Mouse (Mus musculus) megakaryocyte, embryonic 14.5 days (primary cell): ENCODE measurements at regions not wholly inside any gene's neighbourhood (a gene's known extent, or its start where the extent isn't known, plus 50 kb on each side); places are given as distances from the start of the nearest gene placed in this dataset.

Experiments used
- H3K27me3 ChIP-seq: replicated peaks from 2 replicates; pipeline ENCODE3; 2012; ENCODE audit warnings: inconsistent platforms
- H3K36me3 ChIP-seq: replicated peaks from 2 replicates; pipeline ENCODE3; 2012; ENCODE audit warnings: low read length, inconsistent platforms, mixed read lengths
- H3K4me1 ChIP-seq: 2 replicates; pipeline ENCODE4 v1.6.1; 2012; ENCODE audit warnings: inconsistent platforms
- H3K4me3 ChIP-seq: replicated peaks from 2 replicates; pipeline ENCODE3; 2012; ENCODE audit warnings: moderate library complexity, mild to moderate bottlenecking, inconsistent platforms
- H3K9me3 ChIP-seq: 2 replicates; pipeline ENCODE4 v1.6.1; 2012; ENCODE audit warnings: inconsistent platforms
- FLI1 ChIP-seq: IDR thresholded peaks from 2 replicates; pipeline ENCODE4 v1.6.1; 2012; ENCODE audit warnings: low read length, inconsistent platforms, mixed read lengths
- GATA1 ChIP-seq: IDR thresholded peaks from 3 replicates; pipeline ENCODE4 v1.6.1; 2012; ENCODE audit warnings: mixed read lengths, low read length, inconsistent platforms, borderline replicate concordance

DNA sequence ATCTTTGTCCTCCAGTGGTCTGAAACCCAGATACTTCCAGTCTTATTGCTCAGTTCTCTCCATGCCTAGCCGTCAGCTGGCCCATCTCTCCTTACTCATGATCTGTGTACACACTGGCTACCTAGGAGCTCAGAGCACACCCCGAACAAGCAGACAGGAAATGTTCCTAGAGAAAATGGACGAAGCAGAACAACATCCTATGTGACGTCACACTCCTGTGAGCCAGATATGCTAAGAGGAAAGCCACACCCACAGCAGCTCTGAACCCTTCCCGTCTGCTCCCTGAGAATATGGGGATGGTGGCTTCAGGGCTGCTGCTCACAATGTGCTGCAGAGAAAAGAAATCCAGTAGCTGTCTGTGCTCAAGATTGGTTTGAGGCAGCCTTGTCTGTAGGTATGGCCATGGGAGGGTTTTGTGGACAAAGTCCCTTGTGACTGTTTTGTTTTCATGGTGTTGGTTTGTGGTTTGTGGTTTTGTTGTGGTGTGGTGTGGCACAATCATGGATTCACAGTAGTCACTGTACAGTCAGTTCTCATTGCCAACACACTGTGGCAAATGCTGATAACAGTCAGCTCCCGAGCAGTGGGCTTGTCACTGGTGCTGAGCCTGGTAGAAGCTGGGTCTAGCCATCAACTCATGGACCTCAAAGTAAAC lies 57.4 kb upstream of the Insig1 start:
- Histone ChIP-seq H3K9me3 (peaks cover 10% of the 10 kb centered on the region), H3K27me3 (peaks cover 91% of the 10 kb centered on the region), H3K4me1 (peaks cover 14% of the 10 kb centered on the region), H3K4me3 (no peak overlapping the region), H3K36me3 (no peaks in the 10 kb centered on the region)
- TF ChIP-seq GATA1 = no peak
- TF ChIP-seq FLI1 = no peak

DNA sequence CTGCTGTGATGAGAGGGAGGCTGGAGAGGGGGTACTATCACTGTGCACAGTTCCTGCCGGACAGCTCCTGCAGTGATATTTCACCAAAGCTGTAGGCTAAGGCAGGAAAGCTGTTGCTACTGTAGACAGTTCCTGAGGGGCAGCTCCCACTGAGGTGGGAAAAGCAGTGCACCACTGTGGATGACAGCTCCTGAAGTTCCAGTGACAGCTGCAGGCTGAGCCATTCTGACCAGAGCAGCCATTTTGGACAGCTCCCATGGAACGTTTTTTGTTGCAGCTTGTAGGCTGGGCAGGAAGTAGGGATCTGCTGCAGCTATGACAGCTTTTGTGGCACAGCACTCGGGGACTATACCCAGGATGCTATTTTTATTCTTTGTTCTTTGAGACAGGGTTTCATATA lies 51.3 kb upstream of the Insig1 start:
- peaks cover 4% of the 10 kb centered on the region for H3K4me1 ChIP-seq
- peaks cover 27% of the 10 kb centered on the region for H3K9me3 ChIP-seq
- H3K36me3 ChIP-seq = no peaks in the 10 kb centered on the region
- no peak for TF ChIP-seq FLI1
- no peak for TF ChIP-seq GATA1
- no peak overlapping the region for H3K4me3 ChIP-seq
- peaks cover 86% of the 10 kb centered on the region for H3K27me3 ChIP-seq
